Mouse (Mus musculus): ENCODE measurements around the gene Gdf7. TPM values are rescaled to one million over a fixed set of nuclear protein-coding genes. Genes with fewer than 3 reads are reported as not detected.

The Gdf7 gene
- total and polyA plus RNA-seq, 3 experiments: not detected

DNA sequence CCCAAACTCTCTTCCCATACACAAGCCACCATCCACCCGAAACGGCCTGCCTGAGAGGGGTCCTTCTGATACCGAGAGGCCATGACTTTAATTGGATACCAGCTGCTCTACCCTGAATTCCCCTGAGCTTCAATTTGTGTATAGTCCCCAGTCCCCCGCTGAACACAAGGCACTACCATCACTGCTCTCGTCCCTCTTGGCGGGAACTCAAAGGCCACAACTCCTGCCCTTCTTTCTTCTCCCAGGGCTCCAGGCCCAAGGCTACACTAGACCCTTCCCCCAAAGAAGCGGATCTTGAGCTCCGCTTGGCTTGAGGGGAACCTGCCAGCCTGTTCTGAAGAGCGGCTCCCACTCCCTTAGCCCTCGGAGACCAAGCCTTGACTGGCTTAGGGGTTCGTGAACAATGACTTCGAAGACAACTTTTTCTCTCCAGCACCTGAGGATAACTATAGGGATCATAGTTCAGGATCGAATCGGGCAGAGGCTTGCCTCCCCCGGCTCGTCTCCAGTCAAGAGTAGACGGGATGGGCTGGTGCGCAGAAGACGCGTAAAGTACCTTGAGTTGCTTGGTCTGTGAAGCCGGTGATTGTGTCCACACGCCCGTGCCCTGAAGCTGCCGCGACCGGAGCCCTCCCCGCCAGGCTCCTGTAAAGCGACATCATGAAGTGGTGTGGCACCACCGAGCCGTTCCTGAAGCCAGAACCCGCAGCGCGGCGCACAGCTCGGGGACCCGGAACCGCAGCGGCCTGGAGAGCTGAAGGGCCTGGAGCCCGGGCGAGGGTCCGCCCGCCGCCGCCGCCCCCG is 541 bp downstream of the Gdf7 start:
- TF ChIP-seq TAL1 (conservative IDR thresholded peaks at IDR 0.05; ENCODE audit: low read depth, low read length): no peak
- Histone ChIP-seq H3K9me3 (replicated peaks) (peaks cover 32% of the 10 kb centered on the region), H3K27me3 (ENCODE audit: insufficient read depth, low read length) (peaks cover 10% of the 10 kb centered on the region), H3K36me3 (replicated peaks) (no peaks in the 10 kb centered on the region), H3K4me1 (ENCODE audit: insufficient read depth, low read depth, low read length) (no peaks in the 10 kb centered on the region), H3K4me3 (ENCODE audit: low read depth, low read length) (no peak overlapping the region)
- DNase-seq (ENCODE audit: low spot score): no peak
- ATAC-seq (ENCODE audit: extremely low read depth, insufficient number of reproducible peaks, low FRiP score, poor library complexity, severe bottlenecking): no peak

GRCm38 (mm10) chr12:8300521-8300920 is 1.2 kb downstream of the Gdf7 start:
- Histone ChIP-seq H3K4me3 (ENCODE audit: low read depth, low read length) (no peak overlapping the region), H3K36me3 (replicated peaks) (no peaks in the 10 kb centered on the region), H3K4me1 (ENCODE audit: insufficient read depth, low read depth, low read length) (no peaks in the 10 kb centered on the region), H3K9me3 (replicated peaks) (peaks cover 32% of the 10 kb centered on the region), H3K27me3 (ENCODE audit: insufficient read depth, low read length) (peaks cover 10% of the 10 kb centered on the region)
- TF ChIP-seq GATA2 (IDR thresholded peaks at IDR 0.05; ENCODE audit: borderline replicate concordance, low read depth, low read length): no peak
- no peak for TF ChIP-seq CTCF (IDR thresholded peaks at IDR 0.05; ENCODE audit: low read depth, low read length)
- no peak for ATAC-seq (ENCODE audit: extremely low read depth, insufficient number of reproducible peaks, low FRiP score, poor library complexity, severe bottlenecking)
- DNase-seq (ENCODE audit: low spot score): no peak

DNA sequence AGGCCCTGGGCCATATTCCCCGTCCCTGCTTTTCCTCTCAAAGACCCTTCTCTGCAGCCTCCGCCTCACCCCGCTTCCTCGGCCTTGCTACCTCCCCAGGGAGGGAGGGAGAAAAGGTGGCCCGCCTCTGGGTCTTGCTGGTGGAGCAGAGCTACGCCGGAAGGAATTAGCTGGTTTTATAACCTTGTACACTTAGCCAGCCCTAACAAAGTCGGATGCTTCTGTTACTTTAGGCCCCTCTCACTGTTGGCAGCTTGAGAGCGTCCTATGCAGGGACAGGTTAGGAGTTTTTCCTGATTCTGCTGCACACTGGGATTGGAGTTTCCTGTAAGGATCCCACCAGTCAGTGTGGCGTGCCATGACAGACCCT is 1.7 kb downstream of the Gdf7 start:
- DNase-seq (ENCODE audit: low spot score) (no peak), ATAC-seq (ENCODE audit: extremely low read depth, insufficient number of reproducible peaks, low FRiP score, poor library complexity, severe bottlenecking) (no peak)
- TF ChIP-seq GATA1 (IDR thresholded peaks at IDR 0.05; ENCODE audit: borderline replicate concordance, low read length) (no peak), POLR2AphosphoS5 (IDR thresholded peaks at IDR 0.05; ENCODE audit: insufficient replicate concordance, low read depth, low read length) (no peak)
- H3K36me3 ChIP-seq (replicated peaks): no peaks in the 10 kb centered on the region
- H3K4me3 ChIP-seq (ENCODE audit: low read depth, low read length): no peak overlapping the region
- H3K9me3 ChIP-seq (replicated peaks): peaks cover 32% of the 10 kb centered on the region
- no peaks in the 10 kb centered on the region for H3K4me1 ChIP-seq (ENCODE audit: insufficient read depth, low read depth, low read length)
- peaks cover 8% of the 10 kb centered on the region for H3K27me3 ChIP-seq (ENCODE audit: insufficient read depth, low read length)

DNA sequence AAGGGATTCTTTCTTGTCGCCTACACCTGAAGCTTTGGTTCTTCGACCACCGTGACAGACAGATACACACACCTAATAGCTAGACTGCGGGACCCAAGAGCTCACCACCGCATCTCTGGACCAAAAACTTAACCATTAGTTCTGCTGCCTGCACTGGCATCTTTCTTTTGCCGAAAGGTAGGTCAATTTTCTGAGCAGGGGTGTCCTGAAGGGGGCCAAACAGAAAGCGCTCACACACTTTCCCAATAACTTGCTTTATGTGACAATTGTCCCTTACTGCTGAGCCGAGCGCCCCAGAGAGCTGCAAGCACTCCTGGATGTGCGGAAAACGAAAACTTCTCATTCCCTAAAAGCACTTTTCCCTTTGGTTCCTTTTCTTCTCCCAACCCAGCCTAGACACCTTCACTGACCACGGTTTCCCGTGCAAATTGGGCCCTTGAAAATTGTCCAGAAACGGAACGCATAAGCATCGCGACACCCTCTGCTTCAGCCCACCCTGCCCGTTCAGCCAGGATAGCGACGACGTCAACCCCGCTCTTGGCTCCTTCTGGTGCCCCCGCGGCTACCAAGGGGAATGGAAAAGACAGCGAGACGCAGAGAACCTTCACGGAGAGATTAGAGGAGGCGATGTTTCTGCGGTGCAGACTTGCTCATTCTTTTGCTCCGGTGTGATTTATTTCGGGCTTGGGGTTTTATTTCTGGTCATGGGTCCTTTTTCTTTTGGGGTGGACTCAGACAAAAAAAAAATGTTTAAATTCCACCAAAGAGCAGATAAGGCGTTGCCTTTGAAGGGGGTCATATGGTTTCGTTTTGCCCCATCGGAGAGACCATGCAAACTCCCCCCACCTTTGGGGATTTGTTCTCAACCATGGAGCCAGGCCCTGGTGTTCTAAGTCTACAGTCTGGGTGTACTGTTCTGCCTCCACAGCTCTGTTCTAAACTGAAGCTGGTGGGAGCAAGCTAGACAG is 2.3 kb downstream of the Gdf7 start:
- DNase-seq (ENCODE audit: low spot score): no peak
- Histone ChIP-seq H3K4me3 (ENCODE audit: low read depth, low read length) (no peak overlapping the region), H3K4me1 (ENCODE audit: insufficient read depth, low read depth, low read length) (no peaks in the 10 kb centered on the region), H3K9me3 (replicated peaks) (peaks cover 32% of the 10 kb centered on the region), H3K27me3 (ENCODE audit: insufficient read depth, low read length) (peaks cover 7% of the 10 kb centered on the region; the same call in 1 of the 2 replicates), H3K36me3 (replicated peaks) (no peaks in the 10 kb centered on the region)
- ATAC-seq (ENCODE audit: extremely low read depth, insufficient number of reproducible peaks, low FRiP score, poor library complexity, severe bottlenecking): no peak
- TF ChIP-seq GATA2 (IDR thresholded peaks at IDR 0.05; ENCODE audit: borderline replicate concordance, low read depth, low read length) (no peak), CTCF (IDR thresholded peaks at IDR 0.05; ENCODE audit: low read depth, low read length) (no peak), TAL1 (conservative IDR thresholded peaks at IDR 0.05; ENCODE audit: low read depth, low read length) (no peak)

DNA sequence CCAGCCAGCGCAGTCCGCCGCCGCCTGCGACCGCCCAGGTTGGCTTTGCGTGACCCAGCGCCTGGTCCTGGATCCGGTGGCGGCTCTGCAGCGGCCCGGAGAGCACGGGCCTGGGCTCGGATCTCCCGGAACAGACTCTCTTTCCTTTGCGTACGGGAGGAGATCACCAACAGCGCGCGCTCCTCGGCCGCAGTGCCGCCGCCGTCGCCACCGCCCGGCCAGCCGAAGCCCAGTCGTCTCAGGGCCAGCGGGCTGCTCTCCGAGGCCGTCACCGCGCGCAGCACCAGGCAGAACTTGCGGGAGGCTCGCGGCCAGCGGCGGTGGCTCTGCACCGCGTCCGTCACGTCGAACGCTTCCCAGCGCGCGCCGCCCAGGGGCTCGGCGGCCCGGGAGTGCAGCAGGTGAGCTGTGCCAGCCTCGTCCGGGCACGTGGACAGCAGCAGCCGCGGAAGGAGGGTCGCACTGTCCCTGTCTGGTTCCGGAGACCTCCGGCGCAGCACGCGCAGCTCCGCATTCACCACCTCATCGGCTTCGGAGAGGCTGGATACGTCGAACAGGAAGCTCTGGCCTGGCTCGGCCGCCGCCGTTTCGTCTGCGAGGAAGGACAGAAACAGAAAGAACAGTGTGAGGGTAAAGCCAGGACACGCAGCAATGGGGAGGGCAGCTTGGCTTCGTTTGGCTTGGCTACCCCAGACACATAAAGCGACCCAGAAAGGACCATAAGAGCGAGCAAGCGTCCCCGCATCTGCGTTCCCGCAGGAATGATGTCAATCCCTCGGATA is 3.2 kb downstream of the Gdf7 start:
- ATAC-seq (ENCODE audit: extremely low read depth, insufficient number of reproducible peaks, low FRiP score, poor library complexity, severe bottlenecking): no peak
- Histone ChIP-seq H3K4me3 (ENCODE audit: low read depth, low read length) (no peak overlapping the region; the same call in 1 of the 2 replicates), H3K9me3 (replicated peaks) (peaks cover 32% of the 10 kb centered on the region), H3K36me3 (replicated peaks) (no peaks in the 10 kb centered on the region), H3K27me3 (ENCODE audit: insufficient read depth, low read length) (peaks cover 7% of the 10 kb centered on the region; the same call in 1 of the 2 replicates), H3K4me1 (ENCODE audit: insufficient read depth, low read depth, low read length) (no peaks in the 10 kb centered on the region)
- DNase-seq (ENCODE audit: low spot score): no peak
- TF ChIP-seq CTCF (IDR thresholded peaks at IDR 0.05; ENCODE audit: low read depth, low read length): no peak
- no peak for TF ChIP-seq GATA2 (IDR thresholded peaks at IDR 0.05; ENCODE audit: borderline replicate concordance, low read depth, low read length)
- no peak for TF ChIP-seq TAL1 (conservative IDR thresholded peaks at IDR 0.05; ENCODE audit: low read depth, low read length)
- TF ChIP-seq POLR2AphosphoS5 (IDR thresholded peaks at IDR 0.05; ENCODE audit: insufficient replicate concordance, low read depth, low read length): no peak
- TF ChIP-seq GATA1 (IDR thresholded peaks at IDR 0.05; ENCODE audit: borderline replicate concordance, low read length): no peak

DNA sequence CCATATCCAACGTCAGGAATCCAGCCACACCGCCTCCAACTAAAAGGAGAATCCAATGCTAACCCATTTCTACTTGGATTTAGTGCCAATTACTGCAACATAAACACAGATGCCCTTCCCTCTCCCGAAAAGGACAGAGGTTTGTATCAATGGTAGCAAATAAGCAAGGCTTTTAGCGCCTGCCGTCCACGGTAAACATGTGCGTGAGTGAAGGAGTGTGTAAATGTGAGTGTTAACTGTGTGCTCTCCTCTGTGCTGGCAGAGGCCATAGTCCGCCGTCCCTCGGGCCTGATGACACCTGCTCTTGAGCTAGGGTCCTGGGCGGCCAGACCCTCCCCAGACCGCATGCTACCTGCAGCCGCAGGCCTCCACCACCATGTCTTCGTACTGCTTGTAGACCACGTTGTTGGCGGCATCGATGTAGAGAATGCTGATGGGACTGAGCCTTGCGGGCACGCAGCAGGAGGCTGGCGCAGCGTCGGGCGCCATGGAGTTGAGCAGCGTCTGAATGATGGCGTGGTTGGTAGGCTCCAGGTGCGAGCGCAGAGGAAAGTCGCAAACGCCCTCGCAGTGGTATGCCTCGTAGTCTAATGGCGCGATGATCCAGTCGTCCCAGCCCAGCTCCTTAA is 4.1 kb downstream of the Gdf7 start:
- no peak for TF ChIP-seq POLR2AphosphoS5 (IDR thresholded peaks at IDR 0.05; ENCODE audit: insufficient replicate concordance, low read depth, low read length)
- TF ChIP-seq TAL1 (conservative IDR thresholded peaks at IDR 0.05; ENCODE audit: low read depth, low read length): no peak
- TF ChIP-seq GATA2 (IDR thresholded peaks at IDR 0.05; ENCODE audit: borderline replicate concordance, low read depth, low read length): no peak
- no peak for TF ChIP-seq CTCF (IDR thresholded peaks at IDR 0.05; ENCODE audit: low read depth, low read length)
- no peak for TF ChIP-seq GATA1 (IDR thresholded peaks at IDR 0.05; ENCODE audit: borderline replicate concordance, low read length)
- no peaks in the 10 kb centered on the region for H3K4me1 ChIP-seq (ENCODE audit: insufficient read depth, low read depth, low read length)
- no peak overlapping the region for H3K4me3 ChIP-seq (ENCODE audit: low read depth, low read length)
- peaks cover 7% of the 10 kb centered on the region; the same call in 1 of the 2 replicates for H3K27me3 ChIP-seq (ENCODE audit: insufficient read depth, low read length)
- H3K36me3 ChIP-seq (replicated peaks): no peaks in the 10 kb centered on the region
- H3K9me3 ChIP-seq (replicated peaks): peaks cover 32% of the 10 kb centered on the region
- ATAC-seq (ENCODE audit: extremely low read depth, insufficient number of reproducible peaks, low FRiP score, poor library complexity, severe bottlenecking) (no peak), DNase-seq (ENCODE audit: low spot score) (no peak)
